Comparison of ENCODE assay signal across 9 mouse cellular contexts in genomic region chr9:120914877-120915459, GRCm38 (mm10). TPM values are rescaled to one million over a fixed set of nuclear protein-coding genes. Genes with fewer than 3 reads are reported as not detected.
A peak's percentile ranks its signal among the peaks of the same experiment; 100 is the strongest.
DNase-seq lines count a peak whose midpoint lies in the region; ATAC-seq and TF ChIP-seq lines count a peak whose summit lies in the region.
"Had no signal": no experiment of that assay in that cellular context is flagged by ENCODE, and none has a peak within 500 bp of the region (broad histone marks: within the 10 kb centered on the region; RNA-seq: fewer than 3 reads in every experiment).

No protein-coding gene starts in this region.

- no peak overlapping the region for H3K4me2 ChIP-seq in intestine, embryonic 16.5 days (ENCODE audit: low read depth, low read length)
- H3K4me2 ChIP-seq in hindbrain, postnatal 0 days (ENCODE audit: low read depth, low read length), result no peak overlapping the region
- H3K4me2 ChIP-seq: limb, embryonic 12.5 days had no signal

- peak; percentile 34 for DNase-seq in gastrocnemius, adult 2 months
- DNase-seq in gastrocnemius, adult 18-20 months (ENCODE audit: low spot score), result no peak
- peak; percentile 46 for DNase-seq in c-Kit-positive CD71-positive TER-119-positive erythroid progenitor cells, embryonic 14.5 days (ENCODE audit: low spot score)
- no peak for DNase-seq in hindbrain, postnatal 0 days (ENCODE audit: low spot score)
- DNase-seq in urinary bladder, adult 2 months (ENCODE audit: low spot score), result no peak
- DNase-seq in left cerebral cortex, adult 9 months (ENCODE audit: low spot score in 2 of 2), result no peak

- 80% methylated on average over 14 of the region's 14 CpGs for WGBS in intestine, embryonic 16.5 days
- 85% methylated on average over 14 of the region's 14 CpGs for WGBS in hindbrain, postnatal 0 days

- ATAC-seq in intestine, embryonic 16.5 days, result no peak
- ATAC-seq in hindbrain, postnatal 0 days, result no peak

- H3K9me3 ChIP-seq in intestine, embryonic 16.5 days (ENCODE audit: control insufficient read depth, low read length), result 0 out of 2 replicates have a peak, but pooled peaks cover 4% of the 10 kb centered on the region
- H3K9me3 ChIP-seq in megakaryocyte, embryonic 14.5 days, result peaks cover 18% of the 10 kb centered on the region
- no peaks in the 10 kb centered on the region for H3K9me3 ChIP-seq in hindbrain, postnatal 0 days (ENCODE audit: low read length)

- no peak overlapping the region for H3K9ac ChIP-seq in intestine, embryonic 16.5 days (ENCODE audit: low read depth, low read length)
- no peak overlapping the region for H3K9ac ChIP-seq in hindbrain, postnatal 0 days (replicated peaks; ENCODE audit: low read length)
- H3K9ac ChIP-seq: limb, embryonic 12.5 days had no signal

- intact Hi-C loops in gastrocnemius, adult 2 months (cut with DNase I), result no loop called here

- peak; percentile 45 for TF ChIP-seq CTCF in gastrocnemius, adult 2 months (IDR thresholded peaks at IDR 0.05)
- no peak; the same call in 1 of the 2 replicates for TF ChIP-seq CTCF in hindbrain, postnatal 0 days (IDR thresholded peaks at IDR 0.05; ENCODE audit: low read depth)

- H3K27me3 ChIP-seq in intestine, embryonic 16.5 days (replicated peaks; ENCODE audit: control insufficient read depth, insufficient read depth, low read length), result no peaks in the 10 kb centered on the region
- H3K27me3 ChIP-seq in megakaryocyte, embryonic 14.5 days (replicated peaks), result peaks cover 16% of the 10 kb centered on the region
- H3K27me3 ChIP-seq in hindbrain, postnatal 0 days (ENCODE audit: insufficient read depth, low read length), result no peaks in the 10 kb centered on the region
- H3K27me3 ChIP-seq: limb, embryonic 12.5 days had no signal

- H3K4me1 ChIP-seq in intestine, embryonic 16.5 days (ENCODE audit: control insufficient read depth, insufficient read depth, low read length), result peaks cover 9% of the 10 kb centered on the region
- peaks cover 29% of the 10 kb centered on the region for H3K4me1 ChIP-seq in megakaryocyte, embryonic 14.5 days
- no peaks in the 10 kb centered on the region for H3K4me1 ChIP-seq in hindbrain, postnatal 0 days (ENCODE audit: insufficient read depth, low read length)

- no peaks in the 10 kb centered on the region for H3K36me3 ChIP-seq in intestine, embryonic 16.5 days (ENCODE audit: control insufficient read depth, insufficient read depth, low read length)
- no peaks in the 10 kb centered on the region for H3K36me3 ChIP-seq in megakaryocyte, embryonic 14.5 days (replicated peaks; ENCODE audit: low read length)
- H3K36me3 ChIP-seq in hindbrain, postnatal 0 days (ENCODE audit: insufficient read depth, low read length), result no peaks in the 10 kb centered on the region
- H3K36me3 ChIP-seq: limb, embryonic 12.5 days had no signal

- peak overlapping the region; percentile 52 for H3K27ac ChIP-seq in gastrocnemius, adult 2 months
- H3K27ac ChIP-seq in intestine, embryonic 16.5 days (ENCODE audit: low read length), result peak overlapping the region; percentile 48; the same call in 1 of the 2 replicates
- H3K27ac ChIP-seq in hindbrain, postnatal 0 days, result no peak overlapping the region
- H3K27ac ChIP-seq: limb, embryonic 12.5 days had no signal

- no peak overlapping the region for H3K4me3 ChIP-seq in gastrocnemius, adult 2 months
- H3K4me3 ChIP-seq in intestine, embryonic 16.5 days (ENCODE audit: low read length), result no peak overlapping the region
- H3K4me3 ChIP-seq in megakaryocyte, embryonic 14.5 days (replicated peaks), result peak overlapping the region; percentile 16
- H3K4me3 ChIP-seq in hindbrain, postnatal 0 days (ENCODE audit: low read length), result no peak overlapping the region
- H3K4me3 ChIP-seq: limb, embryonic 12.5 days had no signal

RNA-seq across cellular contexts. Expression of gene Ctnnb1, which starts 14.0 kb away (rescaled TPM):
- total RNA-seq in gastrocnemius, adult 2 months (2021), result 100 to 1,000 TPM; 213 to 241 TPM
- total RNA-seq in gastrocnemius, adult 18-20 months (2021), result 100 to 1,000 TPM; 185 to 217 TPM
- polyA plus RNA-seq in intestine, embryonic 16.5 days (2015; fragmentation: Nextera tagmentation; extraction: Ambion mirVana), result 448 and 454 TPM in 2 replicates
- 13.0 and 20.2 TPM in 2 replicates for polyA plus RNA-seq in megakaryocyte, embryonic 14.5 days (2012; ENCODE audit: insufficient read depth, low replicate concordance)
- total RNA-seq in hindbrain, postnatal 0 days (2014; rRNA removed), result 861 and 986 TPM in 2 replicates
- 287 and 288 TPM in 2 replicates for polyA plus RNA-seq in hindbrain, postnatal 0 days (2015; fragmentation: Nextera tagmentation; extraction: Ambion mirVana)
- 252 and 357 TPM in 2 replicates for polyA plus RNA-seq in urinary bladder, adult 2 months (2012; rRNA removed)

Comparison
In these comparisons a context has a peak if more than half of its experiments do, and no peak if none do; other contexts are left out.
1. DNase-seq: peak in gastrocnemius, adult 2 months (single experiment) and c-Kit-positive CD71-positive TER-119-positive erythroid progenitor cells, embryonic 14.5 days (single experiment); none in gastrocnemius, adult 18-20 months (single experiment), hindbrain, postnatal 0 days (single experiment), urinary bladder, adult 2 months (single experiment) and left cerebral cortex, adult 9 months (0 of 2).
2. RNA of gene Ctnnb1, which starts 14.0 kb away (polyA plus RNA-seq): 448 to 454 TPM in intestine, embryonic 16.5 days, 287 to 288 TPM in hindbrain, postnatal 0 days and 252 to 357 TPM in urinary bladder, adult 2 months; 13.0 to 20.2 TPM in megakaryocyte, embryonic 14.5 days; every median in the first group is over 10 times any median in the second.